Mouse (Mus musculus): Measurements from ENCODE around the gene Rasgef1b. TPM values are rescaled to one million over a fixed set of nuclear protein-coding genes. Genes with fewer than 3 reads are reported as not detected.

Gene Rasgef1b
- polyA plus RNA-seq, 1 experiment from 2014 or later, result 6.5 TPM

GRCm38 (mm10) chr5:99419872-99420271 is 309.0 kb downstream of the Rasgef1b start:
- 77% methylated on average over 2 of the region's 2 CpGs for WGBS
- no peaks in the 10 kb centered on the region for H3K36me3 ChIP-seq (ENCODE audit: control insufficient read depth, insufficient read depth, low read length)
- H3K4me2 ChIP-seq (ENCODE audit: low read depth, low read length), result no peak overlapping the region
- no peaks in the 10 kb centered on the region for H3K27me3 ChIP-seq (replicated peaks; ENCODE audit: control insufficient read depth, insufficient read depth, low read length)
- no peak for ATAC-seq (ENCODE audit: low read depth)
- H3K9ac ChIP-seq (ENCODE audit: low read depth, low read length), result no peak overlapping the region
- H3K27ac ChIP-seq (replicated peaks; ENCODE audit: low read depth, low read length), result no peak overlapping the region
- no peaks in the 10 kb centered on the region for H3K9me3 ChIP-seq (ENCODE audit: control insufficient read depth, low read length)
- H3K4me1 ChIP-seq (ENCODE audit: control insufficient read depth, insufficient read depth, low read length), result no peaks in the 10 kb centered on the region
- DNase-seq (ENCODE audit: low spot score), result no peak
- no peak overlapping the region for H3K4me3 ChIP-seq (ENCODE audit: low read depth, low read length)

GRCm38 (mm10) chr5:99416902-99417301 is 312.0 kb downstream of the Rasgef1b start:
- Histone ChIP-seq H3K9me3 (ENCODE audit: control insufficient read depth, low read length) (no peaks in the 10 kb centered on the region), H3K27me3 (replicated peaks; ENCODE audit: control insufficient read depth, insufficient read depth, low read length) (no peaks in the 10 kb centered on the region), H3K4me3 (ENCODE audit: low read depth, low read length) (no peak overlapping the region), H3K9ac (ENCODE audit: low read depth, low read length) (no peak overlapping the region), H3K36me3 (ENCODE audit: control insufficient read depth, insufficient read depth, low read length) (no peaks in the 10 kb centered on the region), H3K4me2 (ENCODE audit: low read depth, low read length) (no peak overlapping the region), H3K27ac (replicated peaks; ENCODE audit: low read depth, low read length) (no peak overlapping the region), H3K4me1 (ENCODE audit: control insufficient read depth, insufficient read depth, low read length) (no peaks in the 10 kb centered on the region)
- DNase-seq (ENCODE audit: low spot score), result no peak
- ATAC-seq (ENCODE audit: low read depth), result no peak
- WGBS, result 87% methylated on average over 21 of the region's 21 CpGs

- DNase-seq (ENCODE audit: low spot score), result no peak
- WGBS, result 88% methylated on average over 10 of the region's 12 CpGs
Observed at GRCm38 (mm10) chr5:99415676-99416075, 313.2 kb downstream of the Rasgef1b start.

GRCm38 (mm10) chr5:99415049-99415448 is 313.8 kb downstream of the Rasgef1b start:
- no peak overlapping the region for H3K4me3 ChIP-seq (ENCODE audit: low read depth, low read length)
- whole genome bisulfite sequencing, result 78% methylated on average over 2 of the region's 2 CpGs
- H3K9ac ChIP-seq (ENCODE audit: low read depth, low read length), result no peak overlapping the region
- no peaks in the 10 kb centered on the region for H3K27me3 ChIP-seq (replicated peaks; ENCODE audit: control insufficient read depth, insufficient read depth, low read length)
- H3K27ac ChIP-seq (replicated peaks; ENCODE audit: low read depth, low read length), result no peak overlapping the region
- no peaks in the 10 kb centered on the region for H3K9me3 ChIP-seq (ENCODE audit: control insufficient read depth, low read length)
- no peak overlapping the region for H3K4me2 ChIP-seq (ENCODE audit: low read depth, low read length)
- H3K4me1 ChIP-seq (ENCODE audit: control insufficient read depth, insufficient read depth, low read length), result no peaks in the 10 kb centered on the region
- no peaks in the 10 kb centered on the region for H3K36me3 ChIP-seq (ENCODE audit: control insufficient read depth, insufficient read depth, low read length)
- ATAC-seq (ENCODE audit: low read depth) (no peak), DNase-seq (ENCODE audit: low spot score) (no peak)

More at GRCm38 (mm10) chr5:99415676-99416075, 313.2 kb downstream of the Rasgef1b start:
- Histone ChIP-seq H3K27ac (replicated peaks; ENCODE audit: low read depth, low read length) (no peak overlapping the region), H3K36me3 (ENCODE audit: control insufficient read depth, insufficient read depth, low read length) (no peaks in the 10 kb centered on the region), H3K4me3 (ENCODE audit: low read depth, low read length) (no peak overlapping the region), H3K27me3 (replicated peaks; ENCODE audit: control insufficient read depth, insufficient read depth, low read length) (no peaks in the 10 kb centered on the region), H3K9ac (ENCODE audit: low read depth, low read length) (no peak overlapping the region), H3K4me1 (ENCODE audit: control insufficient read depth, insufficient read depth, low read length) (no peaks in the 10 kb centered on the region), H3K9me3 (ENCODE audit: control insufficient read depth, low read length) (no peaks in the 10 kb centered on the region), H3K4me2 (ENCODE audit: low read depth, low read length) (no peak overlapping the region)
- no peak for ATAC-seq (ENCODE audit: low read depth)

- DNase-seq (ENCODE audit: low spot score) (no peak), ATAC-seq (ENCODE audit: low read depth) (no peak)
- Histone ChIP-seq H3K27me3 (replicated peaks; ENCODE audit: control insufficient read depth, insufficient read depth, low read length) (no peaks in the 10 kb centered on the region), H3K36me3 (ENCODE audit: control insufficient read depth, insufficient read depth, low read length) (no peaks in the 10 kb centered on the region), H3K9ac (ENCODE audit: low read depth, low read length) (no peak overlapping the region), H3K27ac (replicated peaks; ENCODE audit: low read depth, low read length) (no peak overlapping the region), H3K4me2 (ENCODE audit: low read depth, low read length) (no peak overlapping the region), H3K4me1 (ENCODE audit: control insufficient read depth, insufficient read depth, low read length) (no peaks in the 10 kb centered on the region), H3K4me3 (ENCODE audit: low read depth, low read length) (no peak overlapping the region), H3K9me3 (ENCODE audit: control insufficient read depth, low read length) (no peaks in the 10 kb centered on the region)
- WGBS, result 89% methylated on average over 6 of the region's 6 CpGs
Observed at GRCm38 (mm10) chr5:99414293-99414692, 314.6 kb downstream of the Rasgef1b start.

GRCm38 (mm10) chr5:99413851-99414250 is 315.0 kb downstream of the Rasgef1b start:
- no peak overlapping the region for H3K4me2 ChIP-seq (ENCODE audit: low read depth, low read length)
- no peaks in the 10 kb centered on the region for H3K27me3 ChIP-seq (replicated peaks; ENCODE audit: control insufficient read depth, insufficient read depth, low read length)
- DNase-seq (ENCODE audit: low spot score), result no peak
- H3K4me3 ChIP-seq (ENCODE audit: low read depth, low read length), result no peak overlapping the region
- WGBS, result 85% methylated on average over 1 of the region's 1 CpGs
- H3K36me3 ChIP-seq (ENCODE audit: control insufficient read depth, insufficient read depth, low read length), result no peaks in the 10 kb centered on the region
- H3K9ac ChIP-seq (ENCODE audit: low read depth, low read length), result no peak overlapping the region
- ATAC-seq (ENCODE audit: low read depth), result no peak
- H3K9me3 ChIP-seq (ENCODE audit: control insufficient read depth, low read length), result no peaks in the 10 kb centered on the region
- H3K27ac ChIP-seq (replicated peaks; ENCODE audit: low read depth, low read length), result no peak overlapping the region
- no peaks in the 10 kb centered on the region for H3K4me1 ChIP-seq (ENCODE audit: control insufficient read depth, insufficient read depth, low read length)

- no peak overlapping the region for H3K27ac ChIP-seq (replicated peaks; ENCODE audit: low read depth, low read length)
- no peak overlapping the region for H3K4me2 ChIP-seq (ENCODE audit: low read depth, low read length)
- ATAC-seq (ENCODE audit: low read depth) (no peak), DNase-seq (ENCODE audit: low spot score) (no peak)
- no peaks in the 10 kb centered on the region for H3K4me1 ChIP-seq (ENCODE audit: control insufficient read depth, insufficient read depth, low read length)
- H3K4me3 ChIP-seq (ENCODE audit: low read depth, low read length), result no peak overlapping the region
- WGBS, result 91% methylated on average over 9 of the region's 9 CpGs
- H3K27me3 ChIP-seq (replicated peaks; ENCODE audit: control insufficient read depth, insufficient read depth, low read length), result no peaks in the 10 kb centered on the region
- H3K36me3 ChIP-seq (ENCODE audit: control insufficient read depth, insufficient read depth, low read length), result no peaks in the 10 kb centered on the region
- no peak overlapping the region for H3K9ac ChIP-seq (ENCODE audit: low read depth, low read length)
- H3K9me3 ChIP-seq (ENCODE audit: control insufficient read depth, low read length), result no peaks in the 10 kb centered on the region
Observed at GRCm38 (mm10) chr5:99413391-99413790, 315.5 kb downstream of the Rasgef1b start.

GRCm38 (mm10) chr5:99404403-99405170 is 324.3 kb downstream of the Rasgef1b start:
- H3K27ac ChIP-seq (replicated peaks; ENCODE audit: low read depth, low read length), result no peak overlapping the region
- WGBS, result 86% methylated on average over 11 of the region's 11 CpGs
- no peaks in the 10 kb centered on the region for H3K9me3 ChIP-seq (ENCODE audit: control insufficient read depth, low read length)
- no peak overlapping the region for H3K9ac ChIP-seq (ENCODE audit: low read depth, low read length)
- H3K36me3 ChIP-seq (ENCODE audit: control insufficient read depth, insufficient read depth, low read length), result no peaks in the 10 kb centered on the region
- no peak for ATAC-seq (ENCODE audit: low read depth)
- peaks cover 11% of the 10 kb centered on the region for H3K4me1 ChIP-seq (ENCODE audit: control insufficient read depth, insufficient read depth, low read length)
- H3K4me3 ChIP-seq (ENCODE audit: low read depth, low read length), result no peak overlapping the region
- DNase-seq (ENCODE audit: low spot score), result no peak
- no peak overlapping the region for H3K4me2 ChIP-seq (ENCODE audit: low read depth, low read length)
- H3K27me3 ChIP-seq (replicated peaks; ENCODE audit: control insufficient read depth, insufficient read depth, low read length), result no peaks in the 10 kb centered on the region

GRCm38 (mm10) chr5:99403325-99403724 is 325.5 kb downstream of the Rasgef1b start:
- ATAC-seq (ENCODE audit: low read depth), result no peak
- H3K4me2 ChIP-seq (ENCODE audit: low read depth, low read length), result no peak overlapping the region
- H3K27ac ChIP-seq (replicated peaks; ENCODE audit: low read depth, low read length), result no peak overlapping the region
- H3K9ac ChIP-seq (ENCODE audit: low read depth, low read length), result no peak overlapping the region
- no peak for DNase-seq (ENCODE audit: low spot score)
- no peaks in the 10 kb centered on the region for H3K27me3 ChIP-seq (replicated peaks; ENCODE audit: control insufficient read depth, insufficient read depth, low read length)
- H3K9me3 ChIP-seq (ENCODE audit: control insufficient read depth, low read length), result no peaks in the 10 kb centered on the region
- H3K4me1 ChIP-seq (ENCODE audit: control insufficient read depth, insufficient read depth, low read length), result peaks cover 11% of the 10 kb centered on the region
- no peaks in the 10 kb centered on the region for H3K36me3 ChIP-seq (ENCODE audit: control insufficient read depth, insufficient read depth, low read length)
- H3K4me3 ChIP-seq (ENCODE audit: low read depth, low read length), result no peak overlapping the region
- 45% methylated on average over 5 of the region's 5 CpGs for WGBS
